Mouse (Mus musculus) brain, embryonic 14.5 days (tissue): ENCODE measurements around the gene Fzd2.
A peak's percentile ranks its signal among the peaks of the same experiment; 100 is the strongest.

Experiments
- CTCF ChIP-seq: fragments of 200-500 bp; IDR thresholded peaks from 2 replicates; pipeline ENCODE4 v1.5.1; 2012; ENCODE audit warnings: inconsistent platforms, mild to moderate bottlenecking, moderate library complexity, borderline replicate concordance; ENCODE audit not compliant: insufficient read depth, insufficient read length; ENCODE audit errors: extremely low read depth
- POLR2A ChIP-seq: fragments of 200-500 bp; IDR thresholded peaks from 2 replicates; pipeline ENCODE4 v1.6.1; 2012; ENCODE audit warnings: mild to moderate bottlenecking, inconsistent platforms, borderline replicate concordance; ENCODE audit not compliant: poor library complexity, insufficient read depth, insufficient read length, severe bottlenecking; ENCODE audit errors: extremely low read depth

- TF ChIP-seq POLR2A, result no peak
- TF ChIP-seq CTCF, result peak; percentile 38; the same call in 1 of the 2 replicates
These were observed 36.0 kb upstream of the Fzd2 start for GRCm38 (mm10) chr11:102568191-102568590.
